Mouse (Mus musculus) brain, adult 2 months (tissue): ENCODE measurements at regions not wholly inside any gene's neighbourhood (a gene's known extent, or its start where the extent isn't known, plus 50 kb on each side); places are given as distances from the start of the nearest gene placed in this dataset.

Source experiments
- DNase-seq: peaks from one replicate; pipeline ENCODE4 v3.0.0; 2011; ENCODE audit warnings: low read depth, low spot score

GRCm38 (mm10) chr5:51923417-51923816 is 266.9 kb downstream of the Dhx15 start:
- peak; percentile 53 for DNase-seq

- no peak for DNase-seq
Measured at GRCm38 (mm10) chr5:51922973-51923372, 267.3 kb downstream of the Dhx15 start.

GRCm38 (mm10) chr5:51922494-51922893 is 267.8 kb downstream of the Dhx15 start:
- no peak for DNase-seq

- DNase-seq: peak; percentile 34
Measured at GRCm38 (mm10) chr5:51917812-51918448, 272.4 kb downstream of the Dhx15 start.

GRCm38 (mm10) chr5:51914731-51915130 is 275.6 kb downstream of the Dhx15 start:
- no peak for DNase-seq

GRCm38 (mm10) chr5:51908861-51909260 is 281.5 kb downstream of the Dhx15 start:
- DNase-seq: no peak

- no peak for DNase-seq
Measured at GRCm38 (mm10) chr5:51906315-51907109, 283.8 kb downstream of the Dhx15 start.

GRCm38 (mm10) chr5:51894159-51894558 is 296.2 kb downstream of the Dhx15 start:
- no peak for DNase-seq

- peak; percentile 63 for DNase-seq
Measured at GRCm38 (mm10) chr5:51891341-51891740, 299.0 kb downstream of the Dhx15 start.

- DNase-seq: peak; percentile 54
Measured at GRCm38 (mm10) chr5:51888404-51888803, 301.9 kb downstream of the Dhx15 start.

GRCm38 (mm10) chr5:51882594-51882993 is 307.7 kb downstream of the Dhx15 start:
- no peak for DNase-seq

- DNase-seq: no peak
Measured at GRCm38 (mm10) chr5:51882173-51882572, 308.1 kb downstream of the Dhx15 start.

GRCm38 (mm10) chr5:51876846-51877245 is 309.3 kb upstream of the Ppargc1a start:
- DNase-seq: no peak

- no peak for DNase-seq
Measured at GRCm38 (mm10) chr5:51873571-51873970, 306.0 kb upstream of the Ppargc1a start.

- no peak for DNase-seq
Measured at GRCm38 (mm10) chr5:51871735-51872134, 304.2 kb upstream of the Ppargc1a start.

- peak; percentile 40 for DNase-seq
Measured at GRCm38 (mm10) chr5:51868223-51868713, 300.7 kb upstream of the Ppargc1a start.

GRCm38 (mm10) chr5:51866002-51866401 is 298.5 kb upstream of the Ppargc1a start:
- peak; percentile 37 for DNase-seq

GRCm38 (mm10) chr5:51860496-51860895 is 293.0 kb upstream of the Ppargc1a start:
- no peak for DNase-seq

GRCm38 (mm10) chr5:51853456-51854124 is 286.1 kb upstream of the Ppargc1a start:
- DNase-seq: no peak

- no peak for DNase-seq
Measured at GRCm38 (mm10) chr5:51850091-51850490, 282.6 kb upstream of the Ppargc1a start.

GRCm38 (mm10) chr5:51849236-51849635 is 281.7 kb upstream of the Ppargc1a start:
- DNase-seq: no peak

GRCm38 (mm10) chr5:51842189-51842588 is 274.7 kb upstream of the Ppargc1a start:
- no peak for DNase-seq
